Mouse (Mus musculus) hindbrain, embryonic 15.5 days (tissue): ENCODE results near the gene Asxl2. TPM values are rescaled to one million over a fixed set of nuclear protein-coding genes. Genes with fewer than 3 reads are reported as not detected.
"Not testable (repeated sequence)": the region's sequence is repeated elsewhere in the genome, so short reads cannot be mapped to it uniquely, and the experiment has no call there.

Source experiments
- ATAC-seq: fragments of 200-750 bp; cut with Nextera tagmentation; 2 replicates; pipeline ENCODE4 v1.8.0; 2017; ENCODE audit warnings: low read depth, moderate number of reproducible peaks, moderate TSS enrichment; ENCODE audit not compliant: low FRiP score
- H3K27ac ChIP-seq: fragments of 300-500 bp; sonication (generic); replicated peaks from 2 replicates; pipeline ENCODE4 v1.5.1; 2015; ENCODE audit warnings: mild to moderate bottlenecking, inconsistent platforms
- H3K27me3 ChIP-seq: fragments of 300-500 bp; sonication (generic); 2 replicates; pipeline ENCODE4 v1.6.1; 2015; ENCODE audit warnings: control low read depth, inconsistent platforms
- H3K36me3 ChIP-seq: fragments of 300-500 bp; sonication (generic); 2 replicates; pipeline ENCODE4 v1.6.1; 2015; ENCODE audit warnings: control low read depth, inconsistent platforms
- H3K4me1 ChIP-seq: fragments of 300-500 bp; sonication (generic); replicated peaks from 2 replicates; pipeline ENCODE4 v1.6.1; 2015; ENCODE audit warnings: control low read depth, inconsistent platforms
- H3K4me2 ChIP-seq: fragments of 300-500 bp; sonication (generic); 2 replicates; pipeline ENCODE4 v1.6.1; 2015; ENCODE audit warnings: moderate library complexity, mild to moderate bottlenecking, inconsistent platforms
- H3K4me3 ChIP-seq: fragments of 300-500 bp; sonication (generic); 2 replicates; pipeline ENCODE4 v1.5.1; 2015; ENCODE audit warnings: mild to moderate bottlenecking, inconsistent platforms
- H3K9ac ChIP-seq: fragments of 300-500 bp; sonication (generic); 2 replicates; pipeline ENCODE4 v1.6.1; 2015; ENCODE audit warnings: inconsistent platforms
- H3K9me3 ChIP-seq: fragments of 300-500 bp; sonication (generic); 2 replicates; pipeline ENCODE4 v1.6.1; 2016; ENCODE audit warnings: control low read depth, inconsistent platforms
- WGBS: fragments of 180-500 bp; shearing (Covaris S2); methylation state at CpG from one replicate; pipeline ENCODE4 v1.1.7; 2015; 5-methylcytosine and 5-hydroxymethylcytosine counted together
- polyA plus RNA-seq: library from polyadenylated mRNA; unstranded; fragments of >200 nt; fragmentation: Nextera tagmentation; extraction: Ambion mirVana; gene quantifications from 2 replicates; pipeline ENCODE4 v1.2.1, GENCODE M21; 2015

Gene Asxl2
- polyA plus RNA-seq, 1 experiment from 2014 or later: 11.0 TPM

DNA sequence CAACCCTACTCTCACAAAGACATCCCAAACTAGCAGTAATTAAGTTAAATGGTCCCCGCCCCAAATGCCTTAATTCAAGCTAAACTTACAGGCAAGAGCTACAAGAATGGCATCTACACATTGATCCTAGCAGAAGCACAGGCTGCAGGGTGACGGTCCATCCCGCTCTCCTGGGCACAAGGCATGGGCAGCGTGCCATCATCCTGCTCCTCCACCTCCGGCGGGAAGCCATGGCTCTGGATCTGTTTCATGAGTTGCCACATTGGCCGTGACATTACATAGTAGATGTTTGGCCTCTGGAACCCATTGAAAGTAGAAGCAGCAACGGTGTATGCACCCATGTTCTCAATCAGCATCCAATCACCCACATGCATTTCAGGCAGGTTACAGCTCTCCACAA lies 95.1 kb downstream of the Asxl2 start:
- over 99% methylated on average over 8 of the region's 8 CpGs for WGBS

DNA sequence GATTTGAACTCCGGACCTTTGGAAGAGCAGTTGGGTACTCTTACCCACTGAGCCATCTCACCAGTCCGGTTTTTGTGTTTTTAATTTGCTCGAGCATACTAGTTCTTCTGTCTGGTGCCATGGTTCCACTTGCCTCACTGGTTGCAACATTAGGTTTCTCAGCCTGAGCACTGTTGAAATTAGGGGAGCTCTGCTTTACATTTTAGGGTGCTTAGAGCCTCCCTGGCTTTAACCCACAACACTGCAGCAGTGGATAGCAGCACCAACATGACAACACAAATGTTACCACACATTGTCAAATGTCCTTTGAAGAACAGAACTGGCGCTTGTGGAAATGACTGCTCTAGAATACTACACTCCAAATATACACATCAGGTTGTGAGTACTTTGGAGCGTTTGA lies 98.9 kb downstream of the Asxl2 start:
- Histone ChIP-seq H3K4me3 (no peak overlapping the region), H3K9me3 (no peaks in the 10 kb centered on the region), H3K4me1 (no peaks in the 10 kb centered on the region), H3K4me2 (no peak overlapping the region), H3K9ac (no peak overlapping the region), H3K36me3 (no peaks in the 10 kb centered on the region), H3K27ac (no peak overlapping the region), H3K27me3 (no peaks in the 10 kb centered on the region)
- WGBS: 95% methylated on average over 5 of the region's 5 CpGs
- no peak for ATAC-seq

More for the DNA sequence above, 95.1 kb downstream of the Asxl2 start:
- H3K36me3 ChIP-seq, H3K27ac ChIP-seq, H3K9me3 ChIP-seq, H3K4me2 ChIP-seq, H3K4me3 ChIP-seq, H3K9ac ChIP-seq, ATAC-seq, H3K27me3 ChIP-seq, H3K4me1 ChIP-seq: not testable (repeated sequence)

DNA sequence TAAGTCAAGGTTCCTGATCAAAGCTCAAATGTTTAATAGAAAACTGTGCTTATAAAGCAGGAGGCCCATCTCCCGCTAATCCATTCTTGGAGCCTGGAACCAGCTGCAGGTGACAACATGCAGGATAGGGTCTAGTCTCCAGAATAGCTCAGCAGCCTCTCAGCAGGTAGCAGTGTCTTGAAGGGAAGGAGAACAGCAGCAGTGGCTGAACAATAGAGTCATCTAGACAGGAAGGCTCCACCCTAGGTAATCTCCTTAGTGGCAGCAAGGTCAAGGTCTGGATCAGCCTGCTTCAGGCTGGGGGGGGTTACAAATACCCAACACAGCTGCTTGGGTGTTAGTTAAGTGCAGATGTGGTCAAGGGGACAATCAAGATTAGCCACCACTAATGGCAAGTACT lies 108.8 kb downstream of the Asxl2 start:
- not testable (repeated sequence) for H3K36me3 ChIP-seq, H3K4me1 ChIP-seq, H3K27me3 ChIP-seq, H3K9me3 ChIP-seq, H3K27ac ChIP-seq, H3K9ac ChIP-seq, ATAC-seq, H3K4me2 ChIP-seq, H3K4me3 ChIP-seq
- 96% methylated on average over 1 of the region's 1 CpGs for WGBS

DNA sequence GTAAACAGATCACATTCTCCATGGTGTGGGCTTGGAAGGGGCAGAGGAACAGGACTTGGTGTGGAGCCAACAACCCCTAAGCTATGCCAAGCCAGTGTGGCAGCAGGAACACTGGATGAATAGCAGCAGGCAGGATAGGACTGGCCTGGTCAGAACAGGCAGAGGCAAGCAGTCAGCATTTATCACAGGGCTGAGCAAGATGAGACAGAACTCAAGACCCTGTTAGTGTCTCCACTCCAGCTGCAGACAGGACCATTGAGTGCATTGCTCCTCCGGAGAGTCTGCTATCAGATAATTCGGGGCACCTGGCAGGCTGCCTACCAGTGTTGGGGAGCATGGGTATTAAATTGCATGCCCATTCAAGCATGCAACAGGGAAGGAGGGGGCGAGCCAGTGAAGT lies 111.0 kb downstream of the Asxl2 start:
- no peaks in the 10 kb centered on the region for H3K36me3 ChIP-seq
- no peak overlapping the region for H3K9ac ChIP-seq
- 64% methylated on average over 3 of the region's 3 CpGs for WGBS
- H3K4me1 ChIP-seq: no peaks in the 10 kb centered on the region
- peak overlapping the region; percentile 45; the same call in 1 of the 2 replicates for H3K27ac ChIP-seq
- H3K4me3 ChIP-seq: no peak overlapping the region
- no peaks in the 10 kb centered on the region for H3K27me3 ChIP-seq
- H3K9me3 ChIP-seq: no peaks in the 10 kb centered on the region
- no peak overlapping the region for H3K4me2 ChIP-seq
- peak; percentile 73; the same call in 1 of the 2 replicates for ATAC-seq

DNA sequence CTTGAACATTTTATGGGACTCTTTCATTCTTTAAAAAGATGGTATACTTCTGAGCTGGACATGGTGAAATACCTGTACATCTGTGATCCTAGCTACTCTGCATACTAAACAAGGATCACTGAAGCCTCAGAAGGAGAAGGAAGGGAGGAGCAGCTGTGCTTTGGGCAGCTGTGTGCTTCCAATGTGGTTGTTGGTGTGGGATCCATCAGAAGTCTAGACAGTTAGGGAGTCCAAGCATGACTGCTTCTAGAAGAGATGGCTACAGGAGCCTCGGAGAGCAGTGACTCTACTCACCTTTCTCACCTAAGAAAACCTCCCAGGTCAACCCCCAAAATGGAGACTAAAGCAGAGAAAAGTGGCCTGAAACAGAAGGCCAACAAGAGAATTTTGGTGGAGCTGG lies 111.4 kb downstream of the Asxl2 start:
- Histone ChIP-seq H3K4me2 (no peak overlapping the region), H3K4me1 (no peaks in the 10 kb centered on the region), H3K27ac (peak overlapping the region; percentile 45; the same call in 1 of the 2 replicates), H3K4me3 (no peak overlapping the region), H3K9ac (no peak overlapping the region), H3K27me3 (no peaks in the 10 kb centered on the region), H3K36me3 (no peaks in the 10 kb centered on the region), H3K9me3 (no peaks in the 10 kb centered on the region)
- 92% methylated on average over 1 of the region's 1 CpGs for WGBS
- no peak for ATAC-seq

DNA sequence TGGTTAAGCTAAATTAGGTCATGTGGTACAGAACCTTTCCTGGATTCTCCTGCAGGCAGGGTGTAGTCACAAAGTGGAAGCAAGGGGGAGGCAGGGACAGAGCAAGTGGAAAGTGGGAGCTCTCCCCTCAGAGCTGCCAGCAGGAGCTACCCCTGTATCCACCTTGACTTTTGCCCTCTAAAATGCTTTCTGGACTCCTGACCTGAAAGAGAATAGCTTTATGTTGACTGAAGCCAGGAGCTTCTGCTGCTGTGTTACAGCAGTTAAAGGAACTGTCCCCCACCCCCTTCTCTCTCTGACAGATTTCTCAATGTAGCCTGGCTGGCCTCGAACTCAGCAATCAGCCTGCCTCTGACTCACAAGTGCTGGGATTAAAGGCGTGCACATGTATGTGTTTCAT lies 112.9 kb downstream of the Asxl2 start:
- H3K9me3 ChIP-seq: no peaks in the 10 kb centered on the region
- H3K27ac ChIP-seq: no peak overlapping the region
- H3K4me1 ChIP-seq: no peaks in the 10 kb centered on the region
- 72% methylated on average over 2 of the region's 2 CpGs for WGBS
- H3K36me3 ChIP-seq: no peaks in the 10 kb centered on the region
- no peak overlapping the region for H3K4me2 ChIP-seq
- H3K9ac ChIP-seq: no peak overlapping the region
- H3K4me3 ChIP-seq: no peak overlapping the region
- H3K27me3 ChIP-seq: no peaks in the 10 kb centered on the region
- ATAC-seq: no peak

DNA sequence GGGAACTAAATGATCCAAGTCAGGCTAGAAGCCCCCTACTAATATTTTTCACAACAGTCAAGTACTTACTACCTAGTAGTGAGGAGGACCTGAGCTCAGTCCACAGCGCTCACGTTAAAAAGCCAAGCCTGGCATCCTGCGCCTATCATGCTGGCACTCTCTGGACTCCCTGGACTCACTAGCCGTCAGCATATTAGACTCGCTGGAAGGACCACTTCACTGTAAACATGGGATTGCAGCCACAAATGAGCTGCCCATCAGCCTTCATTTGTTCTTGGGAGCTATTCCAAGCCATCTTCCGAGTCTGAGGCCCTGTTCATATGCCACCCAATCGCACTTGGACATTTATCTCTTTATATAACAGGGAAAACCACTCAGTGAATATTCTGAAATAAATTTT lies 114.2 kb downstream of the Asxl2 start:
- Histone ChIP-seq H3K27ac (no peak overlapping the region), H3K4me2 (no peak overlapping the region), H3K4me3 (no peak overlapping the region), H3K36me3 (no peaks in the 10 kb centered on the region), H3K4me1 (no peaks in the 10 kb centered on the region), H3K27me3 (no peaks in the 10 kb centered on the region), H3K9ac (no peak overlapping the region), H3K9me3 (no peaks in the 10 kb centered on the region)
- 93% methylated on average over 7 of the region's 7 CpGs for WGBS
- ATAC-seq: no peak

DNA sequence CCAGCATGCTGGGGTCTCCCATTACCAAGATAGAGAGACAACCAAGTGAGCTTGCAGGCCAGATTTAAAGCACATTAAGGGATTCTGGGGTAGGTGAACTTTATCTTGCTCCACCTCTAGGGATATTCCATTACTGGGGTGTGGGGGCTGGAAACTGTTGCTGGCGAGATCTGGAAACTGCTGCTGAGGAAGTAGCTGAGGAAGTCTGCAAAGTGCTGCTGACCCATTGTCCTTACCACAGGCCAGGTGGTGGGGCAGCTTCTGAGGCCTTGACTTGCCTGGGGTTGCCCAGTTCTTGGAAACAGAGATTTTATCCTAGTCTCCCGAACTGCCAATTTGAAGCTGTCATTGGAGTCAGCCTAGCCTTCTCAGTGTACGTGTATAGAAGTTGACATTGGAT lies 118.8 kb downstream of the Asxl2 start:
- WGBS: 81% methylated on average over 3 of the region's 3 CpGs
- Histone ChIP-seq H3K4me2 (no peak overlapping the region), H3K4me1 (no peaks in the 10 kb centered on the region), H3K36me3 (no peaks in the 10 kb centered on the region), H3K27ac (no peak overlapping the region), H3K27me3 (no peaks in the 10 kb centered on the region), H3K9ac (no peak overlapping the region), H3K9me3 (no peaks in the 10 kb centered on the region), H3K4me3 (no peak overlapping the region)
- ATAC-seq: no peak

DNA sequence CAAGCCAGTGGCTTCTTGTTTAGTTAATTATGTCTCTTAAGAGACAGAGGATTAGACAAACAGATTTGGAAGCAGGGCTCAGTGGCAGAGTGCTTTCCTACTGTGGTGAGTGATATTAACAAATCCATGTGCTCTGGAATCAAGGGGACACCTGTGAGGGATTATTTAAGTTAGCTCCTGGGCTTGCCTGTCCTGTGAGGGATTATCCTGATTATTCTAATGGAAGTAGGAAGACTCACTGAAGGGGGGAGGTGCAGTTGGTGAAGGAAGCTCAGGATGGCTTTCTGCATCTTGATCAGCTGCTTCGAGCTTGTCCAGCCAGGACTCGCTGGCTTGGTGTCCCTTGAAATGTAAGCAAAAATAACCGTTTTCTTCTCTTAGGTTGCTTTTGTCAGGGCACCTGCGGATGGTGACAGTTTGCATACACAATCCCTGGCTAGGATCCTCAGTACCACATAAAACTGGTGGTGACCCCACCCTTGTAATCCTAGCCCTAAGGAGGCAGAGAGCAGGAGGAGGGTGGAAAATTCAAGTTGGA lies 119.5 kb downstream of the Asxl2 start:
- Histone ChIP-seq H3K27ac (no peak overlapping the region), H3K36me3 (no peaks in the 10 kb centered on the region), H3K9me3 (no peaks in the 10 kb centered on the region), H3K27me3 (no peaks in the 10 kb centered on the region), H3K4me3 (no peak overlapping the region), H3K4me1 (no peaks in the 10 kb centered on the region), H3K4me2 (no peak overlapping the region), H3K9ac (no peak overlapping the region)
- WGBS: 49% methylated on average over 4 of the region's 4 CpGs
- no peak for ATAC-seq

DNA sequence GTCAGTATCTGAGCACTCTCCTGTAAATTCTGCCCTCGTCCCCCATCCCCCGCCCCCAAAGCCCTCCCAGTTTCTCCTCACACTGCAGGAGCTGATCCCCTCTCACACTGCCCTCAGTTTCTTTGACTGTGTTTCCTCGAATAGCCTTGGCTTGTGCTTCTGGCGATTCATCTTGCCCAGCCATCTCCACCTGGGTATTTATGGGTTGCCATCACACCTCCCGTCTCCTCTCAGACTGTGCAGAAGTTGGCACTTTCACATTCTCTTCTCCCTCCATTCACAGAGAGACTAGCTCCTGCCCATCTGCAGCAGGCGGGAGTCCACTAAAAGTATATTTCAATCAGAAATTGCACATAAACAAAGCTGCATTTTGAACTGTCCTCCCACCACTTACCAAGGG lies 120.1 kb downstream of the Asxl2 start:
- no peak for ATAC-seq
- WGBS: 48% methylated on average over 6 of the region's 6 CpGs
- Histone ChIP-seq H3K27me3 (no peaks in the 10 kb centered on the region), H3K27ac (no peak overlapping the region), H3K9ac (no peak overlapping the region), H3K4me3 (no peak overlapping the region), H3K9me3 (no peaks in the 10 kb centered on the region), H3K36me3 (no peaks in the 10 kb centered on the region), H3K4me1 (no peaks in the 10 kb centered on the region), H3K4me2 (no peak overlapping the region)

DNA sequence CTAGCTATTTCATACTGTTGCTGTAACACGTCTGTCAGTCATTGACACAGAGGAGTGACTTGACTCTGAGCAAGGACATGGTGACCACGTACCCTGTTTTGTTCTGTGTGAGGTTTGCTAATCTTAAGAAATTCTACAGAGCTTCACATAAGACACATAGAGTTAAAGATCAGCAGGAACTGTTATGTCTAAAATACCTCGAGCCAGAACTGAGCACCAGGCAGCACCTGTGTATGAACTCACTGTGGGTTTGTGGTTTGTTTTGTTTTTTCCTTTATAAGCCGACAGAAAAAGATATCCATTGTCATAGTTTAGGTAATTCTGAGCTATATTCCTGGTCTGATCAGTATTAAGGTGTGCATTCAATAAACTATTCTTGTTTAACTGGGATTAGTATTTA lies 120.8 kb downstream of the Asxl2 start:
- whole genome bisulfite sequencing: 64% methylated on average over 4 of the region's 4 CpGs

DNA sequence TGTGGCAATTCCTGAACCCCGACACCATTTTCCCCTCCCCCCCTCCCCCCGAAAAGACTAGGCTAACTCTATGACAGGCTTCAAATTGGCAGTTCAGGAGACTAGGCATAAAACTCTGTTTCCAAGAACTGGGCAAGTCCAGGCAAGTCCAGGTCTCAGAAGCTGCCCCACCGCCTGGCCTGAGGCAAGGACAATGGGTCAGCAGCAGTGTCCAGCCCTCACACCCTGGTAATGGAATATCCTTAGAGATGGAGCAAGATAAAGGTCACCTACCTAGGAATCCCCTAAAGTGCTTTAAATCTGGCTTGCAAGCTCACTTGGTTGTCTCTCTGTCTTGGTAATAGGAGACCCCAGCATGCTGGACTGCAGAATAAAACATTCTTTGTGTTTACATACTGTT lies 121.3 kb downstream of the Asxl2 start:
- no peak for ATAC-seq
- H3K36me3 ChIP-seq: no peaks in the 10 kb centered on the region
- H3K4me1 ChIP-seq: no peaks in the 10 kb centered on the region
- no peaks in the 10 kb centered on the region for H3K9me3 ChIP-seq
- no peak overlapping the region for H3K9ac ChIP-seq
- H3K4me3 ChIP-seq: no peak overlapping the region
- no peaks in the 10 kb centered on the region for H3K27me3 ChIP-seq
- WGBS: 64% methylated on average over 3 of the region's 3 CpGs
- H3K27ac ChIP-seq: no peak overlapping the region
- H3K4me2 ChIP-seq: no peak overlapping the region

More for the DNA sequence above, 120.8 kb downstream of the Asxl2 start:
- no peaks in the 10 kb centered on the region for H3K27me3 ChIP-seq
- H3K9me3 ChIP-seq: no peaks in the 10 kb centered on the region
- no peaks in the 10 kb centered on the region for H3K36me3 ChIP-seq
- no peak overlapping the region for H3K27ac ChIP-seq
- no peak overlapping the region for H3K4me3 ChIP-seq
- no peak for ATAC-seq
- H3K4me1 ChIP-seq: no peaks in the 10 kb centered on the region
- no peak overlapping the region for H3K4me2 ChIP-seq
- no peak overlapping the region for H3K9ac ChIP-seq

DNA sequence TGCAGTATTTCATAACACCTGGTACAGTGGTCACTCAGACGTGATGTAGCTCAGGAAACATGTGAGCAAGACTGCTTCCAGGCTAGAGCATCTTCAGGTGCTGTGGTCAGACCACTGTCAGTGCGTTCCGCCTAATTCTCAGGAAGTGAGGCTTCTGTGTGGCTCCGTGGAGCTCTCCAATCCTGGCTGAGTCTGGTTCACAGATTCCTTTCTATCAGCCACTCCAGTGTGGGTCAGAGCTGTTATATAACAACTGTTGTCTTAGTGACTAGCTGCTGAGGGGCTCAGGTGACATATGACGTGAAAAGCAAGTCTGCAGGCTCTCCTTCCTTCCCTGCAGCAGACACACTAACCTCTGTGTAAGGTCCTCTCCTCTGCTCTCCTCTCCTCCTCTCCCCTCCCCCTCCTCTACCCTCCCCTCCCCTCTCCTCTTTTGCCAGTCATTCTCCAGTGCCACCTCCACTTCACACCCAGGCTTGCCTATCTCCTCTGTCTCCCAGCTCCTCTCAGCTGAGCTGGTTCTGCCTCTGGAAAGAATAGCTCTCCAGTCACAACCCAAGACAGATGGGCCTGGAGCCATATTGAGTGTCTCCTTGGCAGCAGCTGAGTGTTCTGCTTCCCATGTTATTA lies 122.0 kb downstream of the Asxl2 start:
- Histone ChIP-seq H3K4me1 (no peaks in the 10 kb centered on the region), H3K9me3 (no peaks in the 10 kb centered on the region), H3K27me3 (no peaks in the 10 kb centered on the region), H3K4me2 (no peak overlapping the region), H3K36me3 (no peaks in the 10 kb centered on the region), H3K9ac (no peak overlapping the region), H3K27ac (no peak overlapping the region), H3K4me3 (no peak overlapping the region)
- WGBS: 63% methylated on average over 5 of the region's 5 CpGs
- peak; percentile 15; the same call in 1 of the 2 replicates for ATAC-seq
